Comparison of ENCODE assay signal across 10 mouse cellular contexts in genomic region chr6:34876835-34877156, GRCm38 (mm10). TPM values are rescaled to one million over a fixed set of nuclear protein-coding genes. Genes with fewer than 3 reads are reported as not detected.
DNase-seq lines count a peak whose midpoint lies in the region; ATAC-seq and TF ChIP-seq lines count a peak whose summit lies in the region.
"Had no signal": no experiment of that assay in that cellular context is flagged by ENCODE, and none has a peak within 500 bp of the region (broad histone marks: within the 10 kb centered on the region; RNA-seq: fewer than 3 reads in every experiment).

No protein-coding gene starts in this region.

- no peaks in the 10 kb centered on the region for H3K27me3 ChIP-seq in kidney, postnatal 0 days (ENCODE audit: insufficient read depth, low read length)
- H3K27me3 ChIP-seq in kidney, adult 2 months (replicated peaks; ENCODE audit: control insufficient read depth, insufficient read depth, low read length), result no peaks in the 10 kb centered on the region
- H3K27me3 ChIP-seq in embryonic facial prominence, embryonic 11.5 days (ENCODE audit: control insufficient read depth, insufficient read depth, low read length), result no peaks in the 10 kb centered on the region
- H3K27me3 ChIP-seq in intestine, embryonic 16.5 days (replicated peaks; ENCODE audit: control insufficient read depth, insufficient read depth, low read length), result no peaks in the 10 kb centered on the region
- no peaks in the 10 kb centered on the region for H3K27me3 ChIP-seq in midbrain, postnatal 0 days (ENCODE audit: insufficient read depth, low read length)
- H3K27me3 ChIP-seq: Patski had no signal

- no peak for ATAC-seq in kidney, postnatal 0 days (replicated peaks; ENCODE audit: low FRiP score, low read depth)
- no peak for ATAC-seq in embryonic facial prominence, embryonic 11.5 days (replicated peaks; ENCODE audit: insufficient number of reproducible peaks, low FRiP score, low TSS enrichment, low read depth)
- peak; percentile 59 for ATAC-seq in intestine, embryonic 16.5 days
- no peak for ATAC-seq in midbrain, postnatal 0 days (ENCODE audit: low FRiP score)

- no peaks in the 10 kb centered on the region for H3K9me3 ChIP-seq in kidney, postnatal 0 days (replicated peaks; ENCODE audit: low read length)
- no peaks in the 10 kb centered on the region for H3K9me3 ChIP-seq in embryonic facial prominence, embryonic 11.5 days (replicated peaks; ENCODE audit: control insufficient read depth, low read length)
- H3K9me3 ChIP-seq in intestine, embryonic 16.5 days (ENCODE audit: control insufficient read depth, low read length), result no peaks in the 10 kb centered on the region
- no peaks in the 10 kb centered on the region for H3K9me3 ChIP-seq in midbrain, postnatal 0 days (ENCODE audit: low read length)

- H3K4me3 ChIP-seq in kidney, postnatal 0 days (replicated peaks; ENCODE audit: low read depth, low read length), result peak overlapping the region; percentile 56; the same call in 1 of the 2 replicates
- no peak overlapping the region for H3K4me3 ChIP-seq in kidney, adult 2 months (ENCODE audit: insufficient read depth, low read depth, low read length)
- H3K4me3 ChIP-seq in embryonic facial prominence, embryonic 11.5 days (ENCODE audit: low read depth, low read length), result peak overlapping the region; percentile 75
- peak overlapping the region; percentile 75 for H3K4me3 ChIP-seq in intestine, embryonic 16.5 days (ENCODE audit: low read length)
- H3K4me3 ChIP-seq in midbrain, postnatal 0 days (ENCODE audit: low read depth, low read length), result peak overlapping the region; percentile 58

- peaks cover 14% of the 10 kb centered on the region; the same call in 1 of the 2 replicates for H3K36me3 ChIP-seq in kidney, postnatal 0 days (ENCODE audit: insufficient read depth, low read length)
- no peaks in the 10 kb centered on the region; the same call in 1 of the 2 replicates for H3K36me3 ChIP-seq in kidney, adult 2 months (ENCODE audit: control insufficient read depth, insufficient read depth, low read length)
- H3K36me3 ChIP-seq in embryonic facial prominence, embryonic 11.5 days (replicated peaks; ENCODE audit: control insufficient read depth, insufficient read depth, low read depth, low read length), result no peaks in the 10 kb centered on the region
- no peaks in the 10 kb centered on the region for H3K36me3 ChIP-seq in intestine, embryonic 16.5 days (ENCODE audit: control insufficient read depth, insufficient read depth, low read length)
- H3K36me3 ChIP-seq in midbrain, postnatal 0 days (ENCODE audit: insufficient read depth, low read length), result peaks cover 7% of the 10 kb centered on the region; the same call in 1 of the 2 replicates

- no peak for TF ChIP-seq CTCF in kidney, postnatal 0 days (IDR thresholded peaks at IDR 0.05; ENCODE audit: low read depth)
- no peak for TF ChIP-seq CTCF in kidney, adult 2 months (conservative IDR thresholded peaks at IDR 0.05; ENCODE audit: insufficient read depth, insufficient read length, low read depth, low read length)
- TF ChIP-seq CTCF in midbrain, postnatal 0 days (IDR thresholded peaks at IDR 0.05), result no peak

- peaks cover 14% of the 10 kb centered on the region for H3K4me1 ChIP-seq in kidney, postnatal 0 days (replicated peaks; ENCODE audit: insufficient read depth, low read length)
- H3K4me1 ChIP-seq in kidney, adult 2 months (ENCODE audit: control insufficient read depth, insufficient read depth, low read length), result peaks cover 10% of the 10 kb centered on the region
- H3K4me1 ChIP-seq in embryonic facial prominence, embryonic 11.5 days (ENCODE audit: control insufficient read depth, insufficient read depth, low read length), result no peaks in the 10 kb centered on the region; the same call in 1 of the 2 replicates
- H3K4me1 ChIP-seq in intestine, embryonic 16.5 days (ENCODE audit: control insufficient read depth, insufficient read depth, low read length), result peaks cover 27% of the 10 kb centered on the region
- H3K4me1 ChIP-seq in midbrain, postnatal 0 days (ENCODE audit: insufficient read depth, low read length), result peaks cover 9% of the 10 kb centered on the region; the same call in 1 of the 2 replicates

- H3K27ac ChIP-seq in kidney, postnatal 0 days, result peak overlapping the region; percentile 88; the same call in 1 of the 2 replicates
- no peak overlapping the region for H3K27ac ChIP-seq in kidney, adult 2 months (ENCODE audit: insufficient read depth, low read depth, low read length)
- H3K27ac ChIP-seq in embryonic facial prominence, embryonic 11.5 days (replicated peaks; ENCODE audit: low read depth, low read length), result no peak overlapping the region
- H3K27ac ChIP-seq in intestine, embryonic 16.5 days (ENCODE audit: low read length), result peak overlapping the region; percentile 95
- H3K27ac ChIP-seq in midbrain, postnatal 0 days (ENCODE audit: low read depth, low read length), result peak overlapping the region; percentile 43; the same call in 1 of the 2 replicates

- peak overlapping the region; percentile 77; the same call in 1 of the 2 replicates for H3K9ac ChIP-seq in kidney, postnatal 0 days (ENCODE audit: low read depth, low read length)
- H3K9ac ChIP-seq in embryonic facial prominence, embryonic 11.5 days (replicated peaks; ENCODE audit: low read length), result peak overlapping the region; percentile 90
- H3K9ac ChIP-seq in intestine, embryonic 16.5 days (ENCODE audit: low read depth, low read length), result peak overlapping the region; percentile 93
- 0 out of 2 replicates have a peak overlapping the region, but pooled peaks have one; percentile 80 for H3K9ac ChIP-seq in midbrain, postnatal 0 days (replicated peaks; ENCODE audit: low read length, poor library complexity, severe bottlenecking)

- WGBS in kidney, postnatal 0 days, result 14% methylated on average over 2 of the region's 2 CpGs
- WGBS in kidney, adult 2 months, result 38% methylated on average over 2 of the region's 2 CpGs
- WGBS in embryonic facial prominence, embryonic 11.5 days, result 47% methylated on average over 2 of the region's 2 CpGs
- 33% methylated on average over 2 of the region's 2 CpGs for WGBS in intestine, embryonic 16.5 days
- WGBS in midbrain, postnatal 0 days, result 30% methylated on average over 2 of the region's 2 CpGs

- no peak for TF ChIP-seq POLR2A in kidney, adult 2 months (IDR thresholded peaks at IDR 0.05; ENCODE audit: low read depth, low read length)

- DNase-seq in kidney, postnatal 0 days (ENCODE audit: low spot score), result no peak
- DNase-seq in kidney, adult 2 months, result no peak
- no peak for DNase-seq in embryonic facial prominence, embryonic 11.5 days (ENCODE audit: low spot score)
- DNase-seq in midbrain, postnatal 0 days (ENCODE audit: low spot score), result no peak
- no peak for DNase-seq in layer of hippocampus, adult 18-20 months (ENCODE audit: low spot score in 2 of 2)
- no peak for DNase-seq in left cerebral cortex, adult 18-20 months (ENCODE audit: low spot score in 2 of 2)
- DNase-seq in lung, postnatal 25 days (ENCODE audit: low spot score), result no peak

- peak overlapping the region; percentile 69 for H3K4me2 ChIP-seq in kidney, postnatal 0 days (ENCODE audit: low read length)
- H3K4me2 ChIP-seq in embryonic facial prominence, embryonic 11.5 days (ENCODE audit: low read depth, low read length), result peak overlapping the region; percentile 67
- H3K4me2 ChIP-seq in intestine, embryonic 16.5 days (ENCODE audit: low read depth, low read length), result peak overlapping the region; percentile 70
- H3K4me2 ChIP-seq in midbrain, postnatal 0 days (ENCODE audit: low read depth, low read length, poor library complexity, severe bottlenecking), result peak overlapping the region; percentile 62

RNA-seq across cellular contexts. Expression of gene Cyren, which starts 1.1 kb away (rescaled TPM):
- polyA plus RNA-seq in kidney, postnatal 0 days (2015; fragmentation: Nextera tagmentation; extraction: Ambion mirVana), result 9.6 and 9.9 TPM in 2 replicates
- polyA plus RNA-seq in kidney, adult 2 months (2012; rRNA removed), result 6.4 and 6.7 TPM in 2 replicates
- 10.9 and 14.2 TPM in 2 replicates for polyA plus RNA-seq in embryonic facial prominence, embryonic 11.5 days (2014; fragmentation: Nextera tagmentation; extraction: Ambion mirVana)
- polyA plus RNA-seq in intestine, embryonic 16.5 days (2015; fragmentation: Nextera tagmentation; extraction: Ambion mirVana), result 11.4 and 11.9 TPM in 2 replicates
- 2.8 and 6.0 TPM in 2 replicates for total RNA-seq in midbrain, postnatal 0 days (2014; rRNA removed)
- polyA plus RNA-seq in midbrain, postnatal 0 days (2015; fragmentation: Nextera tagmentation; extraction: Ambion mirVana), result 4.8 and 4.9 TPM in 2 replicates
- total RNA-seq in layer of hippocampus, adult 18-20 months (2021), result 1 to 10 TPM; 4.5 to 4.8 TPM
- 1 to 10 TPM; 4.1 to 5.6 TPM for total RNA-seq in left cerebral cortex, adult 18-20 months (2021)

RNA-seq across cellular contexts. Expression of gene Tmem140, which starts 13.8 kb away (rescaled TPM):
- polyA plus RNA-seq in kidney, postnatal 0 days (2015; fragmentation: Nextera tagmentation; extraction: Ambion mirVana), result 6.2 and 7.3 TPM in 2 replicates
- 37.5 and 43.8 TPM in 2 replicates for polyA plus RNA-seq in kidney, adult 2 months (2012; rRNA removed)
- 1.2 and 1.5 TPM in 2 replicates for polyA plus RNA-seq in embryonic facial prominence, embryonic 11.5 days (2014; fragmentation: Nextera tagmentation; extraction: Ambion mirVana)
- 1.8 TPM in 2 replicates for polyA plus RNA-seq in intestine, embryonic 16.5 days (2015; fragmentation: Nextera tagmentation; extraction: Ambion mirVana)
- total RNA-seq in midbrain, postnatal 0 days (2014; rRNA removed), result 2.5 and 2.8 TPM in 2 replicates
- polyA plus RNA-seq in midbrain, postnatal 0 days (2015; fragmentation: Nextera tagmentation; extraction: Ambion mirVana), result 0.46 and 0.67 TPM in 2 replicates
- 1 to 10 TPM; 1.6 to 2.7 TPM for total RNA-seq in layer of hippocampus, adult 18-20 months (2021)
- 1 to 10 TPM; 3.5 to 4.6 TPM for total RNA-seq in left cerebral cortex, adult 18-20 months (2021)

RNA-seq across cellular contexts. Expression of gene Wdr91, which starts 33.9 kb away (rescaled TPM):
- polyA plus RNA-seq in kidney, postnatal 0 days (2015; fragmentation: Nextera tagmentation; extraction: Ambion mirVana), result 10.2 and 10.6 TPM in 2 replicates
- polyA plus RNA-seq in kidney, adult 2 months (2012; rRNA removed), result 56.0 and 60.5 TPM in 2 replicates
- 11.9 and 12.6 TPM in 2 replicates for polyA plus RNA-seq in embryonic facial prominence, embryonic 11.5 days (2014; fragmentation: Nextera tagmentation; extraction: Ambion mirVana)
- polyA plus RNA-seq in intestine, embryonic 16.5 days (2015; fragmentation: Nextera tagmentation; extraction: Ambion mirVana), result 7.2 and 7.5 TPM in 2 replicates
- 46.2 and 52.6 TPM in 2 replicates for total RNA-seq in midbrain, postnatal 0 days (2014; rRNA removed)
- 17.7 and 19.1 TPM in 2 replicates for polyA plus RNA-seq in midbrain, postnatal 0 days (2015; fragmentation: Nextera tagmentation; extraction: Ambion mirVana)
- total RNA-seq in layer of hippocampus, adult 18-20 months (2021), result 10 to 100 TPM; 34.5 to 35.2 TPM
- total RNA-seq in left cerebral cortex, adult 18-20 months (2021), result 10 to 100 TPM; 30.2 to 33.2 TPM

RNA-seq across cellular contexts. Expression of gene Stra8, which starts 43.2 kb away (rescaled TPM):
- polyA plus RNA-seq in kidney, postnatal 0 days (2015; fragmentation: Nextera tagmentation; extraction: Ambion mirVana), result not detected in 2 replicates
- polyA plus RNA-seq in kidney, adult 2 months (2012; rRNA removed), result not detected in 2 replicates
- polyA plus RNA-seq in embryonic facial prominence, embryonic 11.5 days (2014; fragmentation: Nextera tagmentation; extraction: Ambion mirVana), result not detected in 2 replicates
- not detected in 2 replicates for polyA plus RNA-seq in intestine, embryonic 16.5 days (2015; fragmentation: Nextera tagmentation; extraction: Ambion mirVana)
- total RNA-seq in midbrain, postnatal 0 days (2014; rRNA removed), result not detected in 2 replicates
- polyA plus RNA-seq in midbrain, postnatal 0 days (2015; fragmentation: Nextera tagmentation; extraction: Ambion mirVana), result not detected in 2 replicates
- total RNA-seq in layer of hippocampus, adult 18-20 months (2021), result not detected
- total RNA-seq in left cerebral cortex, adult 18-20 months (2021), result not detected
- total RNA-seq: gastrocnemius, postnatal 36 days had no signal
- polyA plus RNA-seq: Patski had no signal

Comparison
In these comparisons a context has a peak if more than half of its experiments do, and no peak if none do; other contexts are left out.
1. H3K27ac ChIP-seq: peak in kidney, postnatal 0 days (single experiment), intestine, embryonic 16.5 days (single experiment) and midbrain, postnatal 0 days (single experiment); none in kidney, adult 2 months (single experiment) and embryonic facial prominence, embryonic 11.5 days (single experiment).
2. Peak in every context shown above with its lines, with median percentiles within 50 percentile points of each other: H3K4me2 ChIP-seq and H3K9ac ChIP-seq.